Mouse (Mus musculus): ENCODE measurements at regions not wholly inside any gene's neighbourhood (a gene's known extent, or its start where the extent isn't known, plus 50 kb on each side); places are given as distances from the start of the nearest gene placed in this dataset.

DNA sequence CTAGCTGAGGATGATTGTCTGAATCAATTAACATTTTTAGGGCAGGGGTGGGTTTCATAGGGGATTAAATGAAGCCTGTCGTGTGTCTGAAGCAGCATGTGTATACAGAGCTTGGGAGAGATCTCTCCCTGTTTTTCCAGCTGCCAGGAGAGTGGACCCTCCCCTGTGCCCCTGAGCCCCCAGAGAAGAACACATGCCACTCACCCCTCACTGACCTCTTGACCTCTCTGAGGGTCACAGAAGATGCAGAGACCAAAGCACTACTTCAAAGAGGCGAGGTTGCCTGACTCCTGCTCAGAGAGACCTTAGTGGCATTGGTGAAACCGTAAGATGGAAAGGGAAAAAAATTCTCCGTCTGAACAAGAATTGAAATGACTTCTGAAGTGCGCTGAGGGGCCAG, 79.1 kb upstream of the Max start:
- no peak for TF ChIP-seq ZNF384 (IDR thresholded peaks at IDR 0.05; ENCODE audit: low read depth, low read length)
- no peak for TF ChIP-seq MAFK (IDR thresholded peaks at IDR 0.05; ENCODE audit: insufficient read depth, low read depth, low read length)
- TF ChIP-seq HCFC1 (IDR thresholded peaks at IDR 0.05; ENCODE audit: borderline replicate concordance, insufficient read depth, low read length), result no peak
- TF ChIP-seq ZC3H11A (IDR thresholded peaks at IDR 0.05; ENCODE audit: borderline replicate concordance, low read depth, low read length), result no peak
